Mouse (Mus musculus) forebrain, embryonic 14.5 days (tissue): Measurements from ENCODE around the gene Mei1. TPM values are rescaled to one million over a fixed set of nuclear protein-coding genes. Genes with fewer than 3 reads are reported as not detected.
"Not testable (repeated sequence)": the region's sequence is repeated elsewhere in the genome, so short reads cannot be mapped to it uniquely, and the experiment has no call there.

Experiments
- ATAC-seq: fragments of 200-750 bp; cut with Nextera tagmentation; 2 replicates; pipeline ENCODE4 v1.8.0; 2017; ENCODE audit warnings: mild to moderate bottlenecking, moderate library complexity
- DNase-seq: peaks from one replicate; pipeline ENCODE4 v3.0.0-alpha.2; 2015; ENCODE audit warnings: low spot score
- H3K27ac ChIP-seq: fragments of 300-500 bp; sonication (generic); 2 replicates; pipeline ENCODE4 v1.5.1; 2014; ENCODE audit warnings: low read depth, mild to moderate bottlenecking, control low read depth, low read length, moderate library complexity
- H3K27me3 ChIP-seq: fragments of 300-500 bp; sonication (generic); replicated peaks from 2 replicates; pipeline ENCODE4 v1.6.1; 2014; ENCODE audit warnings: low read length, control low read depth, mixed read lengths; ENCODE audit not compliant: control insufficient read depth, insufficient read depth
- H3K36me3 ChIP-seq: fragments of 300-500 bp; sonication (generic); 2 replicates; pipeline ENCODE4 v1.6.1; 2014; ENCODE audit warnings: low read length, control low read depth; ENCODE audit not compliant: control insufficient read depth, insufficient read depth
- H3K4me1 ChIP-seq: fragments of 300-500 bp; sonication (generic); 2 replicates; pipeline ENCODE4 v1.6.1; 2014; ENCODE audit warnings: antibody characterized with exemption, low read length, control low read depth; ENCODE audit not compliant: control insufficient read depth, insufficient read depth
- H3K4me2 ChIP-seq: fragments of 300-500 bp; sonication (generic); 2 replicates; pipeline ENCODE4 v1.6.1; 2014; ENCODE audit warnings: mild to moderate bottlenecking, control low read depth, low read length
- H3K4me3 ChIP-seq: fragments of 300-500 bp; sonication (generic); 2 replicates; pipeline ENCODE4 v1.5.1; 2014; ENCODE audit warnings: low read depth, low read length, control low read depth
- H3K9ac ChIP-seq: fragments of 300-500 bp; sonication (generic); 2 replicates; pipeline ENCODE4 v1.6.1; 2014; ENCODE audit warnings: mild to moderate bottlenecking, low read length, control low read depth, moderate library complexity
- H3K9me3 ChIP-seq: fragments of 300-500 bp; sonication (generic); replicated peaks from 2 replicates; pipeline ENCODE4 v1.6.1; 2016; ENCODE audit warnings: low read length, control low read depth, mixed read lengths; ENCODE audit not compliant: control insufficient read depth
- WGBS: fragments of 180-500 bp; shearing (Covaris S2); extraction: QIAGEN DNeasy Blood & Tissue Kit; methylation state at CpG from one replicate; pipeline ENCODE4 v1.1.7; 2014; 5-methylcytosine and 5-hydroxymethylcytosine counted together
- polyA plus RNA-seq: library from polyadenylated mRNA; unstranded; fragments of >200 nt; fragmentation: Nextera tagmentation; extraction: Ambion mirVana; gene quantifications from 2 replicates; pipeline ENCODE4 v1.2.1, GENCODE M21; 2014

The Mei1 gene
- polyA plus RNA-seq, 1 experiment from 2014 or later, result not detected

DNA sequence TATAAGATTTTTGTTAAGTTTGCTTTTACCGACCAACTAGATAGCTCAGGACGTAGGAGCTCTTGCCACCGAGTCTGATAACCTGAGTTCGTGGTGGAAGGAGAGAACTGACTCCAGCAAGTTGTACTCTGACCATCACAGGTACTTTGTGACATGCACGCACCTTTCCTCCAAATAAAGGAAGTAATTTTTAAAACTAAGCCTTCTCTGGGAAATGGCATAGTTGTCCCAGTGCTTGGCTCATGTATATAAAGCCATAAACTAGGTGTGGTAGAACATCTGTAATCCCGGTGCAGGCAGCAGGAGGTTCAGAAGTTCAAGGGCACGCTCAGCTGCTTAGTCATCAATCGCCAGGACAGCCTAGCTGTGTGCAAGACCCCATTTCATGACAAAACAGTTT, 50.7 kb downstream of the Mei1 start:
- H3K4me3 ChIP-seq, result no peak overlapping the region
- H3K4me2 ChIP-seq, result no peak overlapping the region
- no peaks in the 10 kb centered on the region for H3K4me1 ChIP-seq
- H3K36me3 ChIP-seq, result no peaks in the 10 kb centered on the region
- H3K9ac ChIP-seq, result no peak overlapping the region
- H3K27ac ChIP-seq, result no peak overlapping the region
- ATAC-seq (no peak), DNase-seq (no peak)
- no peaks in the 10 kb centered on the region for H3K9me3 ChIP-seq
- H3K27me3 ChIP-seq, result no peaks in the 10 kb centered on the region
- WGBS, result 87% methylated on average over 8 of the region's 8 CpGs

DNA sequence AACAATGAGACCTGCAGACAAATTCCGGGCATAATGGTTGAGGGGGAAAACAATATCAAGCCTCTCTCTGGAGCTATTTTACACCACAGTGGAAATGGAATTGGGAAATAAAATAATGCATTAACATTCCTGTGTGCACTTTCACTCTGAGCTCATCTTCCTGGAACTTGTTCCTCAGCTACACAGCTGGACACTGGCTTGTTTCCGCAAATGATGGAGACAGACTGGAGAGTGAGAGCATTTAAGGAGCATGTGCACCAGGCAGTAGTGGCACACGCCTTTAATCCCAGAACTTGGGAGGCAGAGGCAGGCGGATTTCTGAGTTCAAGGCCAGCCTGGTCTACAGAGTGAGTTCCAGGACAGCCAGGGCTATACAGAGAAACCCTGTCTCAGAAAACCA, 56.9 kb downstream of the Mei1 start:
- H3K27ac ChIP-seq, H3K4me2 ChIP-seq, ATAC-seq, H3K4me3 ChIP-seq, H3K9me3 ChIP-seq, DNase-seq, H3K27me3 ChIP-seq, H3K36me3 ChIP-seq: not testable (repeated sequence)
- WGBS, result 73% methylated on average over 4 of the region's 4 CpGs
- Histone ChIP-seq H3K4me1 (peaks cover 12% of the 10 kb centered on the region; the same call in 1 of the 2 replicates), H3K9ac (peak overlapping the region; percentile 80; the same call in 1 of the 2 replicates)

DNA sequence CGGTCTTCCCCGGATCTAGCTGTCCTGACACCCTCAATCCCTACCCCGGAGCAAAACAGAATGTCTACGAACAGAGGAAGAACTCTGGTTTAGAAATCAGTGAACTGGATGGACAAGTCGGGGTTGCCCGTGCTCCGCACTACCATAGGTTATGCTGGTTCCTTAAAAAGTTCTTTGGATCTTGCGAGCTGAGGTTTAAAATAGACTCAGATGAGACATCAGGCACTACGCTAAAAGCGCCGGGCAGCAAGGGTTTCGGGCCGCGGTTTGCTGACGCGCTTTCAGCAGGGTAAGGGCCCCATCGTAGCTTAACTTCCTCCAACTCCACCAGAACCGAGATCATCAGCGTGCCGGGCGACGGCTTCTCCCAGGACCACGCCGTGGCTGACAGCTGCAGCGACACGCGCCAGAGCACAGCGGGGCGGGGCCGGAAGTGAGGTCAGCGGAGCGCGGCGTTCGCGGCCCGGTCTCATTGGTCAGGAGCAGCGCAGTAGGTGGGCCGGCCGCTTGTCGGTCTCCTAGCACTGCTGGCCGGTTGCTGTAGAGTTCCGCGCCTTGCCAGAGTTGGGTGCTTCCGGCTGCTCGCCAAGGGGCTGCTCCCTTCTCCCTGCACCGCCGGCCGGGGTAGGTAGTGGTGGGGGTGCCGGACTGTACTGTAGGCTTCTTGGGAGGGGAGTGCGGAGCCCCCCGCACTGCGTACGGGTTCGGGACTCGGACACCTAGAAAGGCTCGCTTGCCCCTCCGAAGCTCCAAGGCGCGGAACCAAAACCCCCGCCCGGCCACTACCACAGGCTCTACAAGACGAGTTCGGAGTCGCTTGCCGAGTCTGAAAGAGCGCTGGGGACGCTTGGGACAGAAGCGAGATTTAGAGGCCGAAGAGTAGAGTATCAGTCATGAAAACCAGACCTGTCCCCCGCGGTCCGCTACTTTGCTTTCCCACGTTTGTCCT, 57.9 kb downstream of the Mei1 start, which contains the start of gene Ccdc134:
Gene Ccdc134 (plus strand): TSS at position 497 of the 949 bp plus-strand sequence.
- peak; percentile 97 for DNase-seq
- Histone ChIP-seq H3K9me3 (no peaks in the 10 kb centered on the region), H3K27ac (no peak within 1 kb of the TSS), H3K4me2 (peak within 1 kb of the TSS; percentile 94), H3K4me3 (peak within 1 kb of the TSS; percentile 81), H3K9ac (peak within 1 kb of the TSS; percentile 80), H3K27me3 (no peaks in the 10 kb centered on the region), H3K4me1 (peaks cover 12% of the 10 kb centered on the region; the same call in 1 of the 2 replicates), H3K36me3 (peaks cover 5% of the 10 kb centered on the region; the same call in 1 of the 2 replicates)
- peak; percentile 99 for ATAC-seq
- WGBS, result under 1% methylated on average over 67 of the region's 74 CpGs

GRCm38 (mm10) chr15:82128398-82128797, 58.6 kb downstream of the Mei1 start:
- Histone ChIP-seq H3K9me3 (no peaks in the 10 kb centered on the region), H3K4me1 (peaks cover 12% of the 10 kb centered on the region; the same call in 1 of the 2 replicates), H3K36me3 (peaks cover 5% of the 10 kb centered on the region; the same call in 1 of the 2 replicates), H3K9ac (peak overlapping the region; percentile 80), H3K27me3 (no peaks in the 10 kb centered on the region), H3K27ac (no peak overlapping the region), H3K4me3 (peak overlapping the region; percentile 81), H3K4me2 (peak overlapping the region; percentile 94)
- WGBS, result 1% methylated on average over 5 of the region's 5 CpGs
- DNase-seq (no peak), ATAC-seq (no peak)

DNA sequence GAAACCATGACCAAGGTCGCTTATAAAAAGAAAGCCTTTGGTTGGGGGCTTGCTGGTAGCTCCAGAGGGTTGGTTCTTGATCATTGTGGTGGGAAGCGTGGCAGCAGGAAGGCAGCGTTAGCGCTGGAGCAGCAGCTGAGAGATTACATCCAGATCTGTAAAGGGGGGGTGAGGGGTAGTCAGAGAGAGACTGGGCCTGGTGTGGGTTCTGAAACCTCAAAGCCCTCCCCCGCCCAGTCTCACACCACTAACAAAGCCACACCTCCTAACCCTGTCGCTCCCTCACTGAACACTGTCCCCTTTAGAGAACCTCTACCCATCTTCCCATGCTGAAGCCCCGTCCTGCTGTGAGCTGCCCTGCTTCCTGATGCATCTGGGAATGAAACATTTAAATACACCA, 60.8 kb downstream of the Mei1 start:
- DNase-seq, result no peak
- Histone ChIP-seq H3K36me3 (peaks cover 5% of the 10 kb centered on the region; the same call in 1 of the 2 replicates), H3K27me3 (no peaks in the 10 kb centered on the region), H3K4me2 (no peak overlapping the region), H3K4me1 (peaks cover 12% of the 10 kb centered on the region; the same call in 1 of the 2 replicates), H3K27ac (no peak overlapping the region), H3K4me3 (no peak overlapping the region), H3K9ac (no peak overlapping the region), H3K9me3 (no peaks in the 10 kb centered on the region)
- 72% methylated on average over 7 of the region's 7 CpGs for WGBS
- no peak for ATAC-seq

GRCm38 (mm10) chr15:82135372-82135771, 65.6 kb downstream of the Mei1 start:
- H3K9me3 ChIP-seq, result no peaks in the 10 kb centered on the region
- no peak overlapping the region for H3K4me2 ChIP-seq
- no peak overlapping the region for H3K27ac ChIP-seq
- ATAC-seq, result no peak
- peaks cover 8% of the 10 kb centered on the region; the same call in 1 of the 2 replicates for H3K36me3 ChIP-seq
- no peaks in the 10 kb centered on the region for H3K27me3 ChIP-seq
- H3K4me3 ChIP-seq, result no peak overlapping the region
- H3K4me1 ChIP-seq, result no peaks in the 10 kb centered on the region
- H3K9ac ChIP-seq, result no peak overlapping the region
- DNase-seq, result no peak
- 83% methylated on average over 4 of the region's 4 CpGs for WGBS

GRCm38 (mm10) chr15:82138565-82138964, 68.8 kb downstream of the Mei1 start:
- no peaks in the 10 kb centered on the region for H3K4me1 ChIP-seq
- no peak overlapping the region for H3K4me3 ChIP-seq
- no peaks in the 10 kb centered on the region for H3K27me3 ChIP-seq
- DNase-seq (peak; percentile 81), ATAC-seq (no peak; the same call in 1 of the 2 replicates)
- H3K9me3 ChIP-seq, result no peaks in the 10 kb centered on the region
- 48% methylated on average over 4 of the region's 4 CpGs for WGBS
- H3K36me3 ChIP-seq, result peaks cover 12% of the 10 kb centered on the region
- no peak overlapping the region for H3K4me2 ChIP-seq
- no peak overlapping the region for H3K9ac ChIP-seq
- no peak overlapping the region for H3K27ac ChIP-seq

GRCm38 (mm10) chr15:82139196-82139595, 69.4 kb downstream of the Mei1 start:
- no peaks in the 10 kb centered on the region for H3K27me3 ChIP-seq
- no peaks in the 10 kb centered on the region for H3K9me3 ChIP-seq
- H3K4me1 ChIP-seq, result 0 out of 2 replicates have a peak, but pooled peaks cover 3% of the 10 kb centered on the region
- ATAC-seq (no peak), DNase-seq (peak; percentile 40)
- no peak overlapping the region for H3K27ac ChIP-seq
- no peak overlapping the region for H3K9ac ChIP-seq
- H3K4me3 ChIP-seq, result no peak overlapping the region
- H3K36me3 ChIP-seq, result peaks cover 12% of the 10 kb centered on the region
- H3K4me2 ChIP-seq, result no peak overlapping the region
- 89% methylated on average over 8 of the region's 8 CpGs for WGBS

GRCm38 (mm10) chr15:82140355-82140754, 70.6 kb downstream of the Mei1 start:
- Histone ChIP-seq H3K4me2 (no peak overlapping the region), H3K4me3 (no peak overlapping the region), H3K4me1 (0 out of 2 replicates have a peak, but pooled peaks cover 3% of the 10 kb centered on the region), H3K27ac (no peak overlapping the region), H3K27me3 (no peaks in the 10 kb centered on the region), H3K36me3 (peaks cover 12% of the 10 kb centered on the region), H3K9ac (no peak overlapping the region), H3K9me3 (no peaks in the 10 kb centered on the region)
- no peak for ATAC-seq
- WGBS, result 91% methylated on average over 3 of the region's 3 CpGs
- DNase-seq, result no peak
